ENCODE assay signal across 9 mouse cellular contexts in genomic region chr16:93807961-93808554, GRCm38 (mm10). TPM values are rescaled to one million over a fixed set of nuclear protein-coding genes. Genes with fewer than 3 reads are reported as not detected.
DNase-seq lines count a peak whose midpoint lies in the region; ATAC-seq and TF ChIP-seq lines count a peak whose summit lies in the region.
"Had no signal": no experiment of that assay in that cellular context is flagged by ENCODE, and none has a peak within 500 bp of the region (broad histone marks: within the 10 kb centered on the region; RNA-seq: fewer than 3 reads in every experiment).

No protein-coding gene starts in this region.

- H3K27me3 ChIP-seq in heart, embryonic 13.5 days (replicated peaks): no peaks in the 10 kb centered on the region
- H3K27me3 ChIP-seq in kidney, postnatal 0 days (ENCODE audit: insufficient read depth, low read length): no peaks in the 10 kb centered on the region
- no peaks in the 10 kb centered on the region for H3K27me3 ChIP-seq in neural tube, embryonic 11.5 days (ENCODE audit: control insufficient read depth, insufficient read depth, low read length)
- H3K27me3 ChIP-seq: Patski had no signal

- H3K4me2 ChIP-seq in heart, embryonic 13.5 days: no peak overlapping the region
- H3K4me2 ChIP-seq in kidney, postnatal 0 days (ENCODE audit: low read length): no peak overlapping the region
- H3K4me2 ChIP-seq in neural tube, embryonic 11.5 days (ENCODE audit: low read depth): no peak overlapping the region

- H3K4me3 ChIP-seq in heart, embryonic 13.5 days: no peak overlapping the region
- H3K4me3 ChIP-seq in kidney, postnatal 0 days (replicated peaks; ENCODE audit: low read depth, low read length): no peak overlapping the region
- no peak overlapping the region for H3K4me3 ChIP-seq in neural tube, embryonic 11.5 days (ENCODE audit: low read depth, low read length)

- peaks cover 12% of the 10 kb centered on the region for H3K9me3 ChIP-seq in heart, embryonic 13.5 days
- H3K9me3 ChIP-seq in kidney, postnatal 0 days (replicated peaks; ENCODE audit: low read length): no peaks in the 10 kb centered on the region
- H3K9me3 ChIP-seq in neural tube, embryonic 11.5 days (ENCODE audit: control insufficient read depth, low read length): no peaks in the 10 kb centered on the region; the same call in 1 of the 2 replicates

- TF ChIP-seq CTCF in kidney, postnatal 0 days (IDR thresholded peaks at IDR 0.05; ENCODE audit: low read depth): no peak

- peak; percentile 33 to 42 for DNase-seq in layer of hippocampus, postnatal 14 days (ENCODE audit: low spot score in 2 of 2)
- DNase-seq in layer of hippocampus, adult 11-12 months (ENCODE audit: low spot score): no peak
- DNase-seq in embryo, embryonic 10.5 days (ENCODE audit: low spot score): peak; percentile 70
- DNase-seq in kidney, postnatal 0 days (ENCODE audit: low spot score): peak; percentile 92
- DNase-seq in neural tube, embryonic 11.5 days (ENCODE audit: low spot score): peak; percentile 41
- no peak for DNase-seq in spleen, adult 12 weeks (ENCODE audit: low spot score)

- ATAC-seq in heart, embryonic 13.5 days (ENCODE audit: extremely low read depth, insufficient number of reproducible peaks, low FRiP score, low TSS enrichment): no peak
- ATAC-seq in kidney, postnatal 0 days (replicated peaks; ENCODE audit: low FRiP score, low read depth): no peak; the same call in 1 of the 2 replicates
- ATAC-seq in neural tube, embryonic 11.5 days (ENCODE audit: insufficient read depth, low FRiP score, low TSS enrichment): no peak
- no peak for ATAC-seq in cerebellum, adult (ENCODE audit: insufficient number of reproducible peaks, low FRiP score, low TSS enrichment)
- ATAC-seq: Patski had no signal

- H3K4me1 ChIP-seq in heart, embryonic 13.5 days: peaks cover 20% of the 10 kb centered on the region
- peaks cover 16% of the 10 kb centered on the region; the same call in 1 of the 2 replicates for H3K4me1 ChIP-seq in kidney, postnatal 0 days (replicated peaks; ENCODE audit: insufficient read depth, low read length)
- H3K4me1 ChIP-seq in neural tube, embryonic 11.5 days (ENCODE audit: control insufficient read depth, insufficient read depth, low read length): no peaks in the 10 kb centered on the region

- 30% methylated on average over 8 of the region's 8 CpGs for WGBS in heart, embryonic 13.5 days
- WGBS in kidney, postnatal 0 days: 10% methylated on average over 8 of the region's 8 CpGs
- WGBS in neural tube, embryonic 11.5 days: 32% methylated on average over 8 of the region's 8 CpGs

- no peak overlapping the region for H3K9ac ChIP-seq in heart, embryonic 13.5 days
- no peak overlapping the region for H3K9ac ChIP-seq in kidney, postnatal 0 days (ENCODE audit: low read depth, low read length)
- no peak overlapping the region for H3K9ac ChIP-seq in neural tube, embryonic 11.5 days (ENCODE audit: low read length)

- peak overlapping the region; percentile 53 for H3K27ac ChIP-seq in heart, embryonic 13.5 days (replicated peaks)
- H3K27ac ChIP-seq in kidney, postnatal 0 days: peak overlapping the region; percentile 14; the same call in 1 of the 2 replicates
- 0 out of 2 replicates have a peak overlapping the region, but pooled peaks have one; percentile 20 for H3K27ac ChIP-seq in neural tube, embryonic 11.5 days (ENCODE audit: low read depth, low read length)

- H3K36me3 ChIP-seq in heart, embryonic 13.5 days: peaks cover 29% of the 10 kb centered on the region
- 0 out of 2 replicates have a peak, but pooled peaks cover 12% of the 10 kb centered on the region for H3K36me3 ChIP-seq in kidney, postnatal 0 days (ENCODE audit: insufficient read depth, low read length)
- H3K36me3 ChIP-seq in neural tube, embryonic 11.5 days (ENCODE audit: control insufficient read depth, insufficient read depth, low read length): no peaks in the 10 kb centered on the region; the same call in 1 of the 2 replicates

RNA-seq across cellular contexts. Expression of gene Morc3, which starts 23.9 kb away (rescaled TPM):
- 10 to 100 TPM; 32.1 to 36.1 TPM for total RNA-seq in layer of hippocampus, postnatal 14 days (2021)
- polyA plus RNA-seq in heart, embryonic 13.5 days (2015; fragmentation: Nextera tagmentation; extraction: Ambion mirVana): 19.1 and 22.3 TPM in 2 replicates
- polyA plus RNA-seq in kidney, postnatal 0 days (2015; fragmentation: Nextera tagmentation; extraction: Ambion mirVana): 26.8 and 27.0 TPM in 2 replicates
- 33.4 and 34.5 TPM in 2 replicates for polyA plus RNA-seq in neural tube, embryonic 11.5 days (2014; fragmentation: Nextera tagmentation; extraction: Ambion mirVana)

Comparison
In these comparisons a context has a peak if more than half of its experiments do, and no peak if none do; other contexts are left out.
1. DNase-seq: peak in layer of hippocampus, postnatal 14 days (2 of 2), embryo, embryonic 10.5 days (single experiment), kidney, postnatal 0 days (single experiment) and neural tube, embryonic 11.5 days (single experiment); none in layer of hippocampus, adult 11-12 months (single experiment) and spleen, adult 12 weeks (single experiment).
2. Peak in every context shown above with its lines, with median percentiles within 50 percentile points of each other: H3K27ac ChIP-seq.